Mouse (Mus musculus) CD4-positive naive resting alpha-beta T cell, adult 76 days (primary cell): ENCODE data around the gene C530025M09Rik. TPM values are rescaled to one million over a fixed set of nuclear protein-coding genes. Genes with fewer than 3 reads are reported as not detected.

Experiments
- total RNA-seq: library from RNA; stranded (reverse); gene quantifications from one replicate; pipeline ENCODE4 v1.2.4, GENCODE M21; 2023

The C530025M09Rik gene
- total RNA-seq = not detected

DNA sequence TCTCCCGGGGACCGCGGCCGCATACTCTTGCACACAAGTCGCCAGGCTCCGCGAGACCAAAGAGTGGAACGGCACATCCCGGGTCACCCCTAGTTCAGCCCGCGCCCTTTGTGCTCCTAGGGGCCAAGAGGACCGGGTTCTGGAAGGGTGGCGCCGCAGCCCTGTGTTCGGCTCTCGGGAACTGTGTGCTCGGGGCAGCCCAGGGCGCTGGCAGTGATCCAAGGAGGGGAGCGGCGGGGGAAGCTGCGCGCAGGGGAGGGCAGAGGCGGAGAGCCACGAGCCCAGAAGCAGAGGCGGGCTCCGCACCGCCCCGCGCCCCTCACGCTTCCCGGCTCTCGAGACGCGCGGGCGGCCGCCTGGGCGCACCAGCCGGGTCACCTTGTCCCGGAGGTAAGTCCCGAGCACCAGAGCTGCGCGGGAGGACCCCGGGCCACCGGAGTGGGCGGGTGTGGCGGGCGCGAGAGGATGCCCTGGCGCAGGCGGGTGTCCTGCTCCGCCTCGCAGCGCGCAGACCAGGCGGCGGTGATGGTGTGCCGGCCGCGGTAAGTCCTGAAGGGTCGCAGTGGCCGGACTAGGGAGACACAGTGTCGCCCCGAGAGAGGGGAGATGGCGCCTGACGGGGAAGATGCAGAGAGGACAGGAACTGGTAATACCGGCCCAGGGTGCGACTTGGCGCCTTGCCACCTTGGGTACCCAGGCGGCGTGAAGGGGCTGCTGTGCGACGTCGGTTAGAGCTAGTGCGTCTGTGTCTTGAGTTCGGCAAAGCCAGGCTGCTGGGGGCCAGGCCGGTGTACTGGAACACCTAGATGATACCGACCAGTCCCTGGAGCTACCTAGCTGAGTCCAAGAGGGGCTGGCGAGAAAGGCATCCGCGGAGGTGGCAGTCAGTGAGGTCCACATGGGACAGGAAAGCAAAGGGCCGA is at the start of gene C530025M09Rik:
Gene C530025M09Rik (minus strand): TSS at position 678 of the 923 bp plus-strand sequence.

DNA sequence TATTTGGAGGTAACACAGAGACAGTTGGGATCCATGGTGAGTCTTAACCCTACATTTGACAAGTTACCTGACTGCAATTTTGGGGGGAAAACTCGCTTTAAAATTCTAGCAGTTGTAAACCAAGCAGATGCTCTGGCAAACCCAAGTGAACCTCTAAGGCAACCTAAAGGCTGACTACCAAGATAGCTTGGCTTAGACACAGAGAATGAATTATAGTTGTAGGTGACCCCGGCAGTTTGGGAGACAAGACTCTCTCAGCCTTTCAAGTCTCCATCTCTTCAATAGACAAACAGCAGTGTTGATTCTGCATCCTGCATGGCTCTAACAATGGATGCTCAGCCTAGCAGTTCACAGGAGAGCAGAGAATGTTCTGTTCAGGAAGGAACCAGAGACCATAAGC is 2.1 kb downstream of the C530025M09Rik start, which contains the start of gene Syndig1:
Gene Syndig1 (plus strand): TSS at position 301 of the 400 bp plus-strand sequence.

Other genes starting within 250 kb of the C530025M09Rik start
- not detected for gene Syndig1, start 2.0 kb downstream of the C530025M09Rik start, total RNA-seq